Mouse (Mus musculus): ENCODE data around the gene Rbm19. TPM values are rescaled to one million over a fixed set of nuclear protein-coding genes. Genes with fewer than 3 reads are reported as not detected.

Gene Rbm19
- polyA plus RNA-seq, 1 experiment from 2014 or later, result 14.6 TPM

DNA sequence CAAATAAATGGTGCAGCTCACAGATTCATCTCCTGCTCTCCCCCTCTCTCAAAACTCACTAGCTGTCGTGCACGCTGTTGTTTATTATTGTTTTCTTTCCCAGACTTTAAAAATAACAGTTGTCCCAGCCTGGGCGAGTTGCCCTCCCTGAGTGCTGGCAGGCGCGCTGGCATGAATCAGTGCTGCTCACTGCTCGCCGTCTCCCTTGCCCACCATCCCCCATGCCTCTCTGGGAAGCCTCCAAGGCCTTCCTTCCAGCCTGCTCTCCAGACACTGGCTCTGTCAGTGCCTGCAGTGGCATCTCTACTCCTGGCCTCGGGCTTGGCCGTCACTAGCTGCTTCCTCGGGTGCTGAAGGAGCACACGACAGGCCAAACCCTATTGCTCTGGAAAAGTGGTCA is 48.2 kb downstream of the Rbm19 start:
- no peak for ATAC-seq (ENCODE audit: extremely low read depth, insufficient number of reproducible peaks, low FRiP score, low TSS enrichment)
- H3K36me3 ChIP-seq, result no peaks in the 10 kb centered on the region
- H3K9me3 ChIP-seq, result no peaks in the 10 kb centered on the region
- no peaks in the 10 kb centered on the region for H3K4me1 ChIP-seq
- no peaks in the 10 kb centered on the region for H3K27me3 ChIP-seq (replicated peaks)
- no peak overlapping the region for H3K4me2 ChIP-seq
- 80% methylated on average over 11 of the region's 11 CpGs for WGBS
- H3K27ac ChIP-seq (replicated peaks), result no peak overlapping the region
- H3K4me3 ChIP-seq, result no peak overlapping the region
- no peak overlapping the region for H3K9ac ChIP-seq

DNA sequence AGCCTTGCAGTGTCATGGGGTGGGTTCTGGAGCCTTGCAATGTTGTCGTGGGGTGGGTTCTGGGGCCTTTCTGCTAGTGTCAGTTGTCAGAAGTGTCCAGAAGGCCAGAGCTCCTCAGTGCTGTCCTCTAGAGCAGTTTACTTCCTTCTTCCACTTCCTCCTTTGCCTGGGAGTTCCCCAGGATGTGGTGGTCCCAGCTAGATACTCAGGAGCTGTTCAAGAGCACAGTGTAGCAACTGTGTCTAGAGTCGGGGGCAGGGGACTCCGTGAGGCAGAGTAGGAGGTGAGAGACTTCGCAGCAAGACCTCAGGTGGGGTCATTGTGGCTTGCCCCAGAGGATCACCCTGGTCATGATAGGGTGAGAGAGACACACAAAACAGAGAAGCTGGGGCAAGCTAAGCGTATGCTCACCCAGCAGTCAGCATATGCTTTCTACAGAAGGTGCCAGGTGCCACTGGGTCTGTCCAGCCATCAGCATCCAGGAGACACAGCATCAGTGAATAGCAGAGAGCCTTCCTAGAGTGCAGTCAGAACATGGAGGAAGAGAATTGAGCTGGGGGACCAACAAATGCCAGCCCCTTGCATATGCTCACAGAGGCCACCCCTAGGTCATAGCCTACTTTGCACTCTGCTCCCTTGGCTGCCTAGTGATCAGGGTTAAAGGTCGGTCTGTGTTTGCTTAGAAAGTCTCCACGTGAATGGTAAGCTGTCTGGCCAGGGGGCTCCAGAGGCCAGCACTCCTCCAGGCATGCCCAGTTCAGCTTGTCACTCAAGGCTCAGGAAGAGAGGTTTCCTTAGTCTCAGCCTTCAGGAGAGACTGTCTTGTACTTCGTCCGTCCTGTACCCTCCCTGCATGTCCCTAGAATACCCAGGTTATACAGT is 49.0 kb downstream of the Rbm19 start:
- H3K4me1 ChIP-seq, result no peaks in the 10 kb centered on the region
- no peak overlapping the region for H3K27ac ChIP-seq (replicated peaks)
- no peak overlapping the region for H3K4me3 ChIP-seq
- no peak overlapping the region for H3K9ac ChIP-seq
- ATAC-seq (ENCODE audit: extremely low read depth, insufficient number of reproducible peaks, low FRiP score, low TSS enrichment), result no peak
- 73% methylated on average over 9 of the region's 9 CpGs for WGBS
- H3K36me3 ChIP-seq, result no peaks in the 10 kb centered on the region
- no peaks in the 10 kb centered on the region for H3K9me3 ChIP-seq
- H3K27me3 ChIP-seq (replicated peaks), result no peaks in the 10 kb centered on the region
- no peak overlapping the region for H3K4me2 ChIP-seq

DNA sequence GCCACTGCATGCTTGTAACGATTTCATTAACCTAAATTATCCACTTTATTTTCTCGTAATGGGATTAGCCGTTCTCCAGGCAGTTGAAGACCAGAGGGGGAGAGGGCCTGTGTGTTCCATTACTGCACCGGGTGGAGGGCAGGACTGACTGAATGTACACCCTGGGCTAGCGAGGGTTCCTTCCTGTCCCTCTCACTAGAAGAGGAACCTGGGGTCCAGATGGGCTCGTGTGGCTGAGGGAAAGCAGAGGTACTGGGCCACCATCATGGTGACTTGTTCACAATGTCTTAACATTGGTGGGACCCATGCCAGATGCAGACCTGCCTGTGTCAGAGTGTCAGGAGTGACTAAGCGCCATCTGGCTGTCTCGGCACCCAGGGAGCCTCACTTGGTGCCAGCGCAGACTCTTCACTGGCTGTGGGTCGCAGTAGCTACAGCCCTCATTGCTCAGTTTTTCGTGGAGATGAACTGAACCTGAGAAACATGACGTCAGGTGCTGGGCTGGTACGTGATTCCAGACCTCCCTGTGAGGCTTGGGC is 51.6 kb downstream of the Rbm19 start:
- no peak overlapping the region for H3K9ac ChIP-seq
- peaks cover 12% of the 10 kb centered on the region for H3K4me1 ChIP-seq
- no peak overlapping the region for H3K4me3 ChIP-seq
- no peak for ATAC-seq (ENCODE audit: extremely low read depth, insufficient number of reproducible peaks, low FRiP score, low TSS enrichment)
- H3K36me3 ChIP-seq, result no peaks in the 10 kb centered on the region
- WGBS, result 82% methylated on average over 13 of the region's 13 CpGs
- H3K27me3 ChIP-seq (replicated peaks), result no peaks in the 10 kb centered on the region
- H3K9me3 ChIP-seq, result no peaks in the 10 kb centered on the region
- no peak overlapping the region for H3K27ac ChIP-seq (replicated peaks)
- no peak overlapping the region for H3K4me2 ChIP-seq

DNA sequence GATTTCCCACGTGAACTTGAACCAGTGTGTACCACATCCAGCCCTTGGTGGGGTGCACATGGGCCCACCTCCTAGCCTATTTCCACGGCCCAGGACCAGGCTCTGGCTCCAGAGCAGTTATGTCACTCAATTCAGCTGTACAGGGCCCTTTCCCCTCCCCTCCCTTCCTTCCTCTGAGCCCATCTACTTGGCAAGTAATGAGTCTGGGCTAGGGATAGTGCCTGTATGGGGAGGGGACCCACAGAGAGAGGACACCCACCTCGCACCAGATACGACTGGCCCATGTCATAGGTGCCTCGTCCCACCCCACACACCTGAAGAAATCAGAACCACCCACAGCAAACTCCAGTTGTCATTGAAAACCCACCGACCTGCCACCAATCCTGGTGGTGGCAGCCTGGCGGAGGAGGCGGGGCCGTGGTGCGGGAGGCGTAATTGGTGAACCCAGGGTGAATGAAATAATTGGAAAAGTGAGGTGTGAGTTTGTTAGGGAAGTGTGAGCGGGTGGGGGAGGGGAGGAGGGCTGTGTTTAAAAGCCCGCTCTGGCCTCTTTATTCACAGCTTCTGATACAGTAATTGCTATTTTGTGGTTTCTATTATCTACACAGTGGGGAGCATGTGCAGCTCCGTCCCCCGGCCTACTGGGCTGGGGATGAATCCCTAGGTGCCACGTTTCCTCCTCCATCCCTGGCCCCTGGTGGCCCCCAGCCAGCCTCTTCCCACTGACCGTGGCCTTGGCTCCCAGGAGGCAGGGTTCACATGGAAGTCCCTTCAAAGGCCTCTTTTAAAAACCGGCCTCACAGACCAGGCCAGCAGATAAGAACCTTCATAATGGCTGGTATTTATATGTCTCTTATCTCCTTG is 55.8 kb downstream of the Rbm19 start:
- H3K4me3 ChIP-seq, result no peak overlapping the region
- H3K27ac ChIP-seq (replicated peaks), result no peak overlapping the region
- no peaks in the 10 kb centered on the region for H3K9me3 ChIP-seq
- no peak for ATAC-seq (ENCODE audit: extremely low read depth, insufficient number of reproducible peaks, low FRiP score, low TSS enrichment)
- H3K4me2 ChIP-seq, result no peak overlapping the region
- H3K36me3 ChIP-seq, result peaks cover 14% of the 10 kb centered on the region
- no peaks in the 10 kb centered on the region for H3K27me3 ChIP-seq (replicated peaks)
- peaks cover 15% of the 10 kb centered on the region for H3K4me1 ChIP-seq
- no peak overlapping the region for H3K9ac ChIP-seq
- 50% methylated on average over 18 of the region's 18 CpGs for WGBS

DNA sequence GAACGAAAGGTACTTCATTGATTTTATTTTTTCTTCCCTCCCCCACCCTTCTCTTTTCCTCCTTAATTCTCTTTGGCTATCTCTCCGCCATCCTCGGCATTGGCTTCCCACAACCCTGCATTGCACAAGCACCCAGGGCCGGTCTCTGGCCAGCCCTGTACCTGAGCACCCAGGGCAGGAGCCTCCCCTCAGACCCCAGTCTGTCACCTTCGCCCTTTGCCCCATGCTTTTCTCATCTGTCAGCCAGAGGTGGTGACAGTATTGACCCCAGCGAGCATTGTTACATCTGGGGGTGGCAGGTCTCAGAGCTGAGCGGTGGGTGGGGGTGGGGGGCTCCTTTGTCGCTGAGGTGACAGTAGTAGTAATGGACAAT is 56.5 kb downstream of the Rbm19 start:
- Histone ChIP-seq H3K36me3 (peaks cover 17% of the 10 kb centered on the region), H3K9ac (no peak overlapping the region), H3K4me2 (no peak overlapping the region), H3K9me3 (no peaks in the 10 kb centered on the region), H3K27me3 (replicated peaks) (no peaks in the 10 kb centered on the region), H3K4me3 (no peak overlapping the region), H3K4me1 (peaks cover 15% of the 10 kb centered on the region), H3K27ac (replicated peaks) (no peak overlapping the region)
- no peak for ATAC-seq (ENCODE audit: extremely low read depth, insufficient number of reproducible peaks, low FRiP score, low TSS enrichment)
- WGBS, result 43% methylated on average over 8 of the region's 8 CpGs

DNA sequence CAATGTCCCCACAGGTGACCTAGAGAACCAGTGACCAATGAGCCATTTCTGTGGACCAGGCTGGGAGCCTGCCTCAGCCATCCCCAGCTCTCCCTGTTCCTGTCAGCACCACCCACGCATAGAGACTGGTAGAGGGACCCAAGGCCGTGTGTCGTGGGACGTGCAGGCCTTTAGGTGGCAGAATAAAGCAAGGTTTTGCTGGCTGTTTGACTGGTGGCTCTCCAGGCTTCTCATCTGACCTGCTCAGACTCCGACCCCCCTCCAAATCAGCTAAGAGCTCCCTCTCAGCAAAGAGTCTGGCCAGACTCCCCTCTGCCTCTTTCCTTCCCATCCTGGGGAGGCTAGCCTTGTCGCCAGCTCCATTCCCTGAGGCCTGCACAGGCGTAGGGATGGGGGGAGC is 58.1 kb downstream of the Rbm19 start:
- no peaks in the 10 kb centered on the region for H3K27me3 ChIP-seq (replicated peaks)

DNA sequence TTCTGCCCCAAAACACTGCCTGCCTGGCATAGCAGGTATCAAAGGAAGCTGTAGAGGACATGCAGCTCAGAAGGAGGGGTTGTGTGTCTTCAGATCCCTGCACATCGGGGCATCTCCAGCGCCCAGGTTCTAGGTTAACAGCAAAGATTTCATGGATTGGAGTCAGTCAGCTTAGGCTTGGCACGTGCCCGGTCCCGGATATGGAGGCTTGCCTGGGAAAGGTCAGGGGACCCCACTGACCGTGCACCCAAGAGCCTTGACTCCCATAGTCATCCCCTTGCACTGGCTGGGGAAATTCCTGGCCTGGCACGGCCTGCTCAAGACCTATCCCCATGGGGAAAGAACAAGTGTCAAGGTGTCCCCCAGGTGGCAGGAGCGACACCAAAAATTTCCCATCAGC is 59.0 kb downstream of the Rbm19 start:
- Histone ChIP-seq H3K27me3 (replicated peaks) (no peaks in the 10 kb centered on the region), H3K9me3 (no peaks in the 10 kb centered on the region), H3K27ac (replicated peaks) (no peak overlapping the region), H3K36me3 (peaks cover 28% of the 10 kb centered on the region), H3K9ac (no peak overlapping the region), H3K4me2 (no peak overlapping the region), H3K4me3 (no peak overlapping the region), H3K4me1 (peaks cover 15% of the 10 kb centered on the region)
- WGBS, result 90% methylated on average over 8 of the region's 8 CpGs
- no peak for ATAC-seq (ENCODE audit: extremely low read depth, insufficient number of reproducible peaks, low FRiP score, low TSS enrichment)

More for the DNA sequence above, 58.1 kb downstream of the Rbm19 start:
- no peak overlapping the region for H3K4me2 ChIP-seq
- no peak for ATAC-seq (ENCODE audit: extremely low read depth, insufficient number of reproducible peaks, low FRiP score, low TSS enrichment)
- peaks cover 21% of the 10 kb centered on the region for H3K36me3 ChIP-seq
- H3K9me3 ChIP-seq, result no peaks in the 10 kb centered on the region
- 51% methylated on average over 7 of the region's 7 CpGs for WGBS
- no peak overlapping the region for H3K27ac ChIP-seq (replicated peaks)
- H3K4me1 ChIP-seq, result peaks cover 15% of the 10 kb centered on the region
- H3K4me3 ChIP-seq, result no peak overlapping the region
- H3K9ac ChIP-seq, result no peak overlapping the region

DNA sequence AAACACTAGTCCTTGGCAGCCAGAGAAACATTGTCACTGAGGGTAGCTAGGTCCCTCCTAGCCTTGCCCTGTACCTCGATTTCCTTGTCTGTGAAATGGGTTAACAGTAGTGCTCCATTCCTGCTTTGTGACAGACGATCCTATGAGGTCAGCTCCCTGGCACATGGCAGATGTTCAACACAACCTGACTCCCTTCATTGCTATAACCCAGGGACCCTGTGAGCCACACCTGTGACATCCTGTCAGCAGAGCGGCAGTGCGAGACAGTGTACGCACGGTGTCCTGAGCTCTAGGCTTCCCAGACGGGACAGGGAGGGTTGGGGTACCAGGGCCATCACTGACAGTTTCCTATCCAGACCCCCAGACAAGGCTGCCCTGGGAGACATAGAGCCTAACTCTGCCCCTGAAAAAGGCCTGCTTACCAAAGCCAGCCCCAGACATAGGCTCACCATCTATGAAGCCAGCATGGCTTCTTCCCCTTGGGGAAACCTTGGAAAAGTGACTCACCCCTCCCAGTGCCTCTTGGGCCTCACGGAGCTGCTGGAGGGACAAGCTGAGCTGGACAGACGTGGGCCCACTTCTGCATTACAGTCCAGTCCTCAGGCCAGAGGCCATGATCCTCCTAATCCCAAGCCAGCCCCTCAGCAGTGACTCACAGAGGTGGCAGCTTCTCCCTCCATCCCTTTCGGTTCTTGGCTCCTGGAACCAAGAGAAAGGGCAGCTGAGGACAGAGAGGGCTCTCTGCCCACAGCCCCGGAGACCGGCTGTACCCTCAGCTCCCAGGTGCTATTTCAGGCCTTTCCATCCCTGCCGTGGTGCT is 60.2 kb downstream of the Rbm19 start:
- no peak for ATAC-seq (ENCODE audit: extremely low read depth, insufficient number of reproducible peaks, low FRiP score, low TSS enrichment)
- Histone ChIP-seq H3K27me3 (replicated peaks) (no peaks in the 10 kb centered on the region), H3K36me3 (peaks cover 38% of the 10 kb centered on the region), H3K27ac (replicated peaks) (no peak overlapping the region), H3K9me3 (0 out of 2 replicates have a peak, but pooled peaks cover 2% of the 10 kb centered on the region), H3K9ac (no peak overlapping the region), H3K4me3 (no peak overlapping the region), H3K4me1 (peaks cover 15% of the 10 kb centered on the region), H3K4me2 (no peak overlapping the region)
- WGBS, result 83% methylated on average over 13 of the region's 13 CpGs

DNA sequence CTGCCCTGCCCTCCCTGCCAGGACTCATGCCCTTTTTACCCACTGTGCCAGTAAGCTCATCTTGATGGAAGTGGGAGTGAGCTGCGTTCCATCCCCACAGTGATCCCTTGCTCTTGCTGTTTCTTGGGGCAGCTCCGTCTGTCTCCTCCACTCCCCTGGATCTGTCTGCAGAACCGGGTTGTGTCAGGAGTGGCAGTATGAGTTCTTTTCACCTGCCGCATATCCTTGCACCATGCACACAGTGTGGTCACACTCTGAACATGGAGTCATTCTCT is 60.7 kb downstream of the Rbm19 start:
- H3K27me3 ChIP-seq (replicated peaks), result no peaks in the 10 kb centered on the region
- peaks cover 38% of the 10 kb centered on the region for H3K36me3 ChIP-seq
- H3K4me3 ChIP-seq, result no peak overlapping the region
- H3K4me1 ChIP-seq, result peaks cover 11% of the 10 kb centered on the region
- ATAC-seq (ENCODE audit: extremely low read depth, insufficient number of reproducible peaks, low FRiP score, low TSS enrichment), result no peak
- no peak overlapping the region for H3K9ac ChIP-seq
- H3K4me2 ChIP-seq, result no peak overlapping the region
- 95% methylated on average over 4 of the region's 4 CpGs for WGBS
- 0 out of 2 replicates have a peak, but pooled peaks cover 2% of the 10 kb centered on the region for H3K9me3 ChIP-seq
- H3K27ac ChIP-seq (replicated peaks), result no peak overlapping the region

DNA sequence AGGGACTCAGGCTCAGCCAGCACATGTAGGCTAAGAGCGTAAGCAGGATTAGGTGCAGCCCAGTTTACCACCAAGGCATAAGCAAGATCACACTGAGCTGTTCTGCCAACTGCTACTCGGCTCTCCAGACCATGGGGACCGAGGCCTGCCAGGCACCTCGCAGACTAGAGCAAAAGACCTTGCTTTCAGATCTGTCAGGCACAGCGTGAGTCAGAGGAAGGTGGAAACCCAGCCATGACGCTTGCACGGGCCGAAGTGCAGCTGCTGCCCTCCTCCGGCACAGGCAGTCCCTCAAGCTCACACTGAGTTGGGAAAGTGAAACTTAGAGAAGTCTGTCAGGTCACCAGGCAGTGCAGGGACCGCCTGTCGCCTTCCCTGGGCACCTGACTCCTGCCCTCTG is 63.8 kb downstream of the Rbm19 start:
- H3K27me3 ChIP-seq (replicated peaks), result no peaks in the 10 kb centered on the region
- no peaks in the 10 kb centered on the region for H3K4me1 ChIP-seq
- H3K4me2 ChIP-seq, result no peak overlapping the region
- H3K27ac ChIP-seq (replicated peaks), result no peak overlapping the region
- no peak overlapping the region for H3K4me3 ChIP-seq
- H3K9ac ChIP-seq, result no peak overlapping the region
- 93% methylated on average over 11 of the region's 11 CpGs for whole genome bisulfite sequencing
- ATAC-seq (ENCODE audit: extremely low read depth, insufficient number of reproducible peaks, low FRiP score, low TSS enrichment), result no peak
- H3K9me3 ChIP-seq, result 0 out of 2 replicates have a peak, but pooled peaks cover 2% of the 10 kb centered on the region
- peaks cover 38% of the 10 kb centered on the region for H3K36me3 ChIP-seq

DNA sequence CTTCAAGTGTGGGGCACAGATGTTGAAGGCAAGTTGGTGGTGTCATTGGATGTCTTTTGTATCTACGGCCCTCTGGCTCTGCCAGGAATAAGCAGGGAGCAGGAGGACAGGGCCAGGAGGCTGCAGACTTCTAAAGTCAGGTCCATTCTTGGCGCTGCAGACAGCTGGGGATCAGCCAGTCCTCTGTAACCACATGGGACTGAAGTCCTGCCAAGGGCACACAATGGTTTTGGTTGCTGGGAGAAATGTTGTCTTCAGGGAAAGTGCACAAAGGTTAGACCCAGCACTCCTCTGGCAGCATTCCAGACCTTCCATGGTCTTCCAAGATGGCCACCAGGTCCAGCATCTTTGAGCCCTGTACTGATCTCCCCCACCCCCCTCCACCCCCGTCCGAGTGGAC is 65.1 kb downstream of the Rbm19 start:
- Histone ChIP-seq H3K4me1 (no peaks in the 10 kb centered on the region), H3K27me3 (replicated peaks) (no peaks in the 10 kb centered on the region), H3K4me2 (no peak overlapping the region), H3K4me3 (no peak overlapping the region), H3K27ac (replicated peaks) (no peak overlapping the region), H3K9me3 (0 out of 2 replicates have a peak, but pooled peaks cover 2% of the 10 kb centered on the region), H3K9ac (no peak overlapping the region), H3K36me3 (peaks cover 36% of the 10 kb centered on the region)
- no peak for ATAC-seq (ENCODE audit: extremely low read depth, insufficient number of reproducible peaks, low FRiP score, low TSS enrichment)
- 83% methylated on average over 4 of the region's 4 CpGs for WGBS
